Mouse (Mus musculus) kidney, postnatal 0 days (tissue): ENCODE measurements around the gene Kdm4a. TPM values are rescaled to one million over a fixed set of nuclear protein-coding genes. Genes with fewer than 3 reads are reported as not detected.

ENCODE experiments used
- ATAC-seq: fragments of 200-750 bp; cut with Nextera tagmentation; replicated peaks from 2 replicates; pipeline ENCODE4 v1.8.0; 2017; ENCODE audit warnings: low read depth, moderate number of reproducible peaks, moderate TSS enrichment, moderate library complexity; ENCODE audit not compliant: low FRiP score
- DNase-seq: peaks from one replicate; pipeline ENCODE4 v3.0.0-alpha.2; 2016; ENCODE audit warnings: low spot score
- H3K27ac ChIP-seq: fragments of 300-500 bp; sonication (generic); 2 replicates; pipeline ENCODE4 v1.5.1; 2014; ENCODE audit warnings: mild to moderate bottlenecking
- H3K27me3 ChIP-seq: fragments of 300-500 bp; sonication (generic); 2 replicates; pipeline ENCODE4 v1.6.1; 2014; ENCODE audit warnings: low read length, mixed read lengths; ENCODE audit not compliant: insufficient read depth
- H3K36me3 ChIP-seq: fragments of 300-500 bp; sonication (generic); 2 replicates; pipeline ENCODE4 v1.6.1; 2014; ENCODE audit warnings: low read length, mixed read lengths; ENCODE audit not compliant: insufficient read depth
- H3K4me1 ChIP-seq: fragments of 300-500 bp; sonication (generic); replicated peaks from 2 replicates; pipeline ENCODE4 v1.6.1; 2014; ENCODE audit warnings: antibody characterized with exemption, low read length, mixed read lengths; ENCODE audit not compliant: insufficient read depth
- H3K4me2 ChIP-seq: fragments of 300-500 bp; sonication (generic); 2 replicates; pipeline ENCODE4 v1.6.1; 2014; ENCODE audit warnings: mild to moderate bottlenecking, low read length, moderate library complexity, mixed read lengths
- H3K4me3 ChIP-seq: fragments of 300-500 bp; sonication (generic); replicated peaks from 2 replicates; pipeline ENCODE4 v1.5.1; 2014; ENCODE audit warnings: low read depth, low read length
- H3K9ac ChIP-seq: fragments of 300-500 bp; sonication (generic); 2 replicates; pipeline ENCODE4 v1.6.1; 2014; ENCODE audit warnings: low read depth, low read length
- H3K9me3 ChIP-seq: fragments of 300-500 bp; sonication (generic); replicated peaks from 2 replicates; pipeline ENCODE4 v1.6.1; 2016; ENCODE audit warnings: low read length, inconsistent platforms, mixed read lengths
- CTCF ChIP-seq: IDR thresholded peaks from 2 replicates; pipeline ENCODE4 v1.5.1; 2016; ENCODE audit warnings: antibody characterized with exemption, low read depth, mild to moderate bottlenecking, moderate library complexity
- WGBS: fragments of 180-500 bp; shearing (Covaris S2); extraction: QIAGEN DNeasy Blood & Tissue Kit; methylation state at CpG from one replicate; pipeline ENCODE4 v1.1.7; 2014; 5-methylcytosine and 5-hydroxymethylcytosine counted together
- polyA plus RNA-seq: library from polyadenylated mRNA; unstranded; fragments of >200 nt; fragmentation: Nextera tagmentation; extraction: Ambion mirVana; gene quantifications from 2 replicates; pipeline ENCODE4 v1.2.1, GENCODE M21; 2015

The Kdm4a gene
- polyA plus RNA-seq, 1 experiment from 2014 or later, result 32.2 TPM

GRCm38 (mm10) chr4:118101497-118101896, 78.3 kb downstream of the Kdm4a start:
- H3K4me2 ChIP-seq, result no peak overlapping the region
- ATAC-seq (no peak), DNase-seq (no peak)
- 88% methylated on average over 6 of the region's 6 CpGs for WGBS
- H3K4me3 ChIP-seq, result no peak overlapping the region
- no peak for TF ChIP-seq CTCF
- H3K27ac ChIP-seq, result no peak overlapping the region
- H3K9me3 ChIP-seq, result no peaks in the 10 kb centered on the region
- H3K36me3 ChIP-seq, result peaks cover under 1% of the 10 kb centered on the region; the same call in 1 of the 2 replicates
- H3K27me3 ChIP-seq, result no peaks in the 10 kb centered on the region
- H3K4me1 ChIP-seq, result no peaks in the 10 kb centered on the region
- H3K9ac ChIP-seq, result no peak overlapping the region

GRCm38 (mm10) chr4:118099637-118100364, 80.0 kb downstream of the Kdm4a start:
- Histone ChIP-seq H3K9me3 (no peaks in the 10 kb centered on the region), H3K36me3 (no peaks in the 10 kb centered on the region), H3K4me2 (no peak overlapping the region), H3K9ac (no peak overlapping the region), H3K4me1 (no peaks in the 10 kb centered on the region), H3K4me3 (no peak overlapping the region), H3K27ac (no peak overlapping the region), H3K27me3 (no peaks in the 10 kb centered on the region)
- DNase-seq, result no peak
- no peak for ATAC-seq
- WGBS, result 90% methylated on average over 8 of the region's 8 CpGs
- TF ChIP-seq CTCF, result no peak

DNA sequence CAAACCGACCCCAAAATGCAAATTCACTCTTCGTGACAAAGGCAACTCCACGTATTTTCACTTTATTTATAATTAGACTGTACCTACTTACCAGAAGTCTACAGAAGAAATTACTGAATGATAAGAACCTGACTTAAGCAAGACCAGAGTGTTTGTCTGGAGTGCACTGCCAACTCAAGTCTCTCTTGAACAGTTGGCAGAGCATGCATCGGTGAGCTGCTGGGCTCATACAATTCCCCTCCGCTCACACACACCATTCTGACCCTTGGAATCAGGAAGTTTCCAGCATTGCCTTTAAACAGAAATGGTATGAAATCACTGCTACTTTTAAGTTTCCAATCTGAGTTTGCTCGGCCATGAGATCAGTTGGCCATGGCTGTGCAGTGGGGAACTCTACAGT, 81.3 kb downstream of the Kdm4a start:
- Histone ChIP-seq H3K9me3 (no peaks in the 10 kb centered on the region), H3K9ac (no peak overlapping the region), H3K4me1 (no peaks in the 10 kb centered on the region), H3K27me3 (no peaks in the 10 kb centered on the region), H3K4me3 (no peak overlapping the region), H3K27ac (no peak overlapping the region), H3K4me2 (no peak overlapping the region), H3K36me3 (no peaks in the 10 kb centered on the region)
- WGBS, result 90% methylated on average over 6 of the region's 6 CpGs
- ATAC-seq, result no peak
- no peak for DNase-seq
- no peak for TF ChIP-seq CTCF

DNA sequence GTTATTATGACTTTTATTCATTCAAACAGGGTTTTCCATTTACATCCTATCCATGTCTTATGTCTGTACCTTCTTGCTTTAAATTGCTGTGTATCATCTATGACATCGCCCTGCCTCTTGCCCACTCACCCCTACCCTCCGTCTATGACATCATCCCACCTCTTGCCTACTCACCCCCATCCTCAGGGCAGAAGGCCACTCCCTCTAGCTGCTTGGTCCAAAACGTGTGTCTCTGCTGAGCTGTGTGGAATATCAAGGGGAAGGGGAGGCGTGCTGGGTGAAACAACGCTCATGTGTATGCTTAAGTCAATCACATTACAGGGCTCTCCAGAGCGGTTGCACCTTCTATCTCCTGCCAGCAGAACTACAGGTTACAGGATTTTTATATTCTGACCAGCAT, 83.8 kb downstream of the Kdm4a start:
- H3K9me3 ChIP-seq, result no peaks in the 10 kb centered on the region
- H3K9ac ChIP-seq, result no peak overlapping the region
- no peak overlapping the region for H3K4me2 ChIP-seq
- H3K27me3 ChIP-seq, result no peaks in the 10 kb centered on the region
- ATAC-seq, result 0 out of 2 replicates have a peak, but pooled peaks have one; percentile 29
- no peak for DNase-seq
- 69% methylated on average over 6 of the region's 6 CpGs for WGBS
- TF ChIP-seq CTCF, result no peak
- H3K27ac ChIP-seq, result no peak overlapping the region
- no peaks in the 10 kb centered on the region for H3K36me3 ChIP-seq
- H3K4me3 ChIP-seq, result no peak overlapping the region
- no peaks in the 10 kb centered on the region for H3K4me1 ChIP-seq

- no peaks in the 10 kb centered on the region for H3K36me3 ChIP-seq
- H3K4me3 ChIP-seq, result no peak overlapping the region
- H3K4me2 ChIP-seq, result no peak overlapping the region
- TF ChIP-seq CTCF, result no peak
- no peaks in the 10 kb centered on the region for H3K9me3 ChIP-seq
- H3K27me3 ChIP-seq, result no peaks in the 10 kb centered on the region
- ATAC-seq (no peak), DNase-seq (no peak)
- 93% methylated on average over 11 of the region's 11 CpGs for WGBS
- no peak overlapping the region for H3K27ac ChIP-seq
- H3K4me1 ChIP-seq, result no peaks in the 10 kb centered on the region
- H3K9ac ChIP-seq, result no peak overlapping the region
Measured at GRCm38 (mm10) chr4:118092784-118093457, 86.9 kb downstream of the Kdm4a start.

GRCm38 (mm10) chr4:118090449-118090848, 89.4 kb downstream of the Kdm4a start:
- DNase-seq (no peak), ATAC-seq (no peak)
- no peak overlapping the region for H3K4me3 ChIP-seq
- H3K36me3 ChIP-seq, result no peaks in the 10 kb centered on the region
- no peak overlapping the region for H3K9ac ChIP-seq
- no peak overlapping the region for H3K4me2 ChIP-seq
- WGBS, result 95% methylated on average over 11 of the region's 11 CpGs
- no peaks in the 10 kb centered on the region for H3K9me3 ChIP-seq
- no peak for TF ChIP-seq CTCF
- H3K27me3 ChIP-seq, result no peaks in the 10 kb centered on the region
- H3K27ac ChIP-seq, result no peak overlapping the region
- H3K4me1 ChIP-seq, result no peaks in the 10 kb centered on the region
